Mouse (Mus musculus): ENCODE results near the gene Atg4b.

Gene Atg4b

DNA sequence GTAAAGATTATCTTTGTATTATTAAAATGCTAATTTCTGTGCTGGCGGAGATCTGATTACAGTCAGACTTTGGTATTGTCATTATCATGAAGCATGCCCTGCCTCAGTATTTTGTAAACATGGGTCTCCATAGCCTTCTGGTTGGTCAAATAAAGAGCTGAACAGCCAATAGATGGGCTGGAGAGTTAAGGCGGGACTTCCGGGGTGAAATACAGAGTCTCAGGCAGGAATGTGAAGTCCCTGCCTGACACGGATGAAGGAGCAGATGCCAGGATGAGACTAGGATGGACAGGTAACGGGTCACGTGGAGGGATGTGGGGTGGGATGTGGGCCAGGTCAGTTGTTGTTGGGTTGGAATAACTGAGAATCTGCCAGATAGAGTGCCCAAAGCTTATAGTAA is at the start of gene Atg4b:
Gene Atg4b, plus strand, starts transcription at position 211 of the 400 bp plus-strand sequence.
- DNase-seq (ENCODE audit: low read depth, low spot score): peak; percentile 86

DNA sequence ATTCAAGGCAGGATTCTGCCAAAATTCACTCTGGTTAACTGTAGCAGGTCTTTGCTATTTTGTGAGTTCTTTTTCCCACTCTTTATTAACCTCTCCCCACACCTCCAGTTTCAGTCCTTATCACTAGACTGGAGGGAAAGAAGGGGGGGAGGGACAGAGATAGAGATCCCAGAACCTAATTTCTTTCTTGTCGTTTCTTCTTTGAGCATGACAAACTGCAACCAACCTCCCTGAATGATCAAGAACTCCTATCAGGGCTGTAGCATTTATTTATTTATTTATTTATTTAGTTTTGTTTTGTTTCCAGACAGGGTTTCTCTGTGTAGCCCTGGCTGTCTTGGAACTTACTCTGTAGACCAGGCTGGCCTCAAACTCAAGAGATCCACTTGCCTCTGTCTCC is 49.2 kb upstream of the Atg4b start:
- no peak for DNase-seq (ENCODE audit: low read depth, low spot score)

DNA sequence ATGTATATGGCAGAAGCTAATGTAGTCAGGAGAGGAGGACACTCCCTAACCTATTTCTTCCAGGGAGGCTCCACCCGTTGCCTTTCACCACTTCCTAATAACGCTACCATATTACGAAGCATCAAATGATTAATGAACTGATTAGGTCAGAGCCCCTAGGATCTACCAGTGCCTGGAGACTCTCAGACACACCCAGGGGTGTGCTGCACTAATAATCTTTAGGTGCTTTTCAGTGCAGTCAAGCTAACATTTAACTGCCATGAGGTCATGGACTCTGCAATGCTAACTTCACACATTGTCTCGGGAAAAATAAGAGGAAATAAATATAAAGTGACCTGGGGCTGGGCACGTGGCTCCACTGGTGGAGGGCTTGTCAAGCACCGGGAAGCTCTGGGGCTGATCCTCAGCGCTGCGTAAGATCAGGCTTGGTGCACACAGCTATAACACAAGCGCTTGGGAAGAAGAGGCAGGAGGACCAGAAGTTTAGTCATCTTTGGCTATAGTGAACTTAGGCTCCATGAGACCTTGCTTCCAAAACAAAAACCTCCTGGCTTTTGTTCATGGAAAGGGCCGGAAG is 47.7 kb upstream of the Atg4b start:
- DNase-seq (ENCODE audit: low read depth, low spot score): no peak

DNA sequence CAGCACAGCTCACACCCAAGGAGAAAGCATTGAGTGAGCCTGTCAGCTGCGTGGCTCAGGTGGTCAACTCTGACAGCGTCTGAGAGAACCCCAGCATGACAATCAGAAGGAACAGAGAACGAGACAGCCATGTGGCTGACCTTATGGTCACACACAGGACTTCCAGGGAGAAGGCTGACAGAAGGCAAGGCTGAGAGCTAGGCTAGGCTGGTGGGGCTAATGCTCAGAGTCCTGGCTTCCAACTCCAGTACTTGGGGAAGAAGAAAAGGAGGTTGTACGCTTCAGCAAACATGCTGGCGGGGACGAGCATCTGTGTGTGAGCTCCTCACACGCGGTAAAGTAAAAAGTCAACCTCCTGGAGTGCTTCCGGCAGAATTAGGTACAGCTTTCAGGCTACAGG is 47.0 kb upstream of the Atg4b start:
- no peak for DNase-seq (ENCODE audit: low read depth, low spot score)

DNA sequence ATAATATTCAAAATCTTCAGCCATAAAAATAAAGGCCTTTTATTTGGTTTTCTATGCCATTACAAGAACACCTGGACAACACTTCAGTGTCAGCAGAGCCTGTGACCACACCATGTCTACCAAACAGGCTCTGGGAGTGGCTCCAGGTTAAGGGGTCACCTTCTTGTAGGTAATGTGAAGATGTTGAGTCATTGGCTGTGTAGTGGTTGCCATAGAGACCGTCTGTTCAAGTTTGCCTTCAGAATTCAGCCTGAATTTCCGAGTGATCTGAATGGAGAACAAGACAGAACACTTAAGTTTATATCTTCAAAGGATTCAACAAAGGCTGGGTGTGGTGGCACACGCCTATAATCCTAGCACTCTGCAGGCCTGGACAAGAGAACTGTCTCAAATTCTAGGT is 45.9 kb upstream of the Atg4b start:
- peak; percentile 72 for DNase-seq (ENCODE audit: low read depth, low spot score)

DNA sequence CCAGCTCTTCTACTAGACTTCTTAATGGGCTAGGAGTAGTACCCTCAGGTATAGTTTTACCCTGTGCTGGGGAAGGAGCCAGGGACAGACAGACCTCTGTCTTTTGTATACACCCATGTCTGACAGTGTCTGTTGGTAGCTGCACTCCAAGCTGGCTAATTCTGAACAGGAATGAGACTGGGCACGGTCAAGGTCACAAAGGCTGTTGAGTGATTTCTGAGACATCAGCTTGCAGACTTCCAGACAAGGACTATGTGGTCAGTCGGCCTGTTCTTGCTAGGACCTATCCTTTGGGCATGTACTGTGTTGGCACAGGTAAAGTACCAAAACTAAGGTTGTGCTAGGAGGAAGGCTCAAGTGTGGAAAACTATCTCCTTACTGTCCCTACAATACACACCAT is 35.1 kb upstream of the Atg4b start:
- DNase-seq (ENCODE audit: low read depth, low spot score): no peak

DNA sequence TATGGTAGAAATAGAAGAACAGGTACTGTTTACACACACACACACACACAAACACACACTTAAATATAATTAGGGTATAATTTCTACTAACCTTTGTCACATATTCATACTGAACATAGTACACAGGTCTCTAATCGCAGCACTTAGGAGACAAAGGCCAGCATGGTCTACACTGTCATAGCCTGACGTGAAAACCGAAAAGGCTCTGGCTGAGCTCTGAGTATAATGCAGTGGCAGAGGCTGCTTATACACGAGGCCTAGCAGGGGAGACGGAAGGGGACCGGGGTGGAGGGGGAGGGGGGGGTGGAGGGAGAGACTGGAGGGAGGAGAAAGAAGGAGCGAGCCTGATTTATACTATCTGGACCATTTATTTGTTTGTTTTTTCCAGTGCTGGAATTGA is 29.7 kb upstream of the Atg4b start:
- no peak for DNase-seq (ENCODE audit: low read depth, low spot score)

DNA sequence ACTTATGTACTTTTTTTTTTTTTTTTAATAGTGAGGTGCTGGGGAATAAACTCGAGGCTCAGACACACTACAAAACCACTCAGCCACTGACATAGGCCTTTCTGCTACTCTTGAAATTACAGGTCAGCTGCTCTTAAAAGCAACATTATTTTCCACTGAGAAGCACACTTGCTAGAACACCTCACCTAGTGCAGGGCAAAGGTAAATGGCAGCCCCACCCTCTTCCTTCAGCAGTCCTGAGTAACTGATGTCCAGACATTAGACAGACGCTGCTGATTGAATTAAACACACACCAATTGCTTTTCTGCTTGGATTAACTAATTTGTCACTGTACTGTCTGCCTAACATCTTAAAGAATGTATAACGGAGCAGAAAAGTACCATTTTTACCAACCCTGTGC is 26.7 kb upstream of the Atg4b start:
- no peak for DNase-seq (ENCODE audit: low read depth, low spot score)

DNA sequence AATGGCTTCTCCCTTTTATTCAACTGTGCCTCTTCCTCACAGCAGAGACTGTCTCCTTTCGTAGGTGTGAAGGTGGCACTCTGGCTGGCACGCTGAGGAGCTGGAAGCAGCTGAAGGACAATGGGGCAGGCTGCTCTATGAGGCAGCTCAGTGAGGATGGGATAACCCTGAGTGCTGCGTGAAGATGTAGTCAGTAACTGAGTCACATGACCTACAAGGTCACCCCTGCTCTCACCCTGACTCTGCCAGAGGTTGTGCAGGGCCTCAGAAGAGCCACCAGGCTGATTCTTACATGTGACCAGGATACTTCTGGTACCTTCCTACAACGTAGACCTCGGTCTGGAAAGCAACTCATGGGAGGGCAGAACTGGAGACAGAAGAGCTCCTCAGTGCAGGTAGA is 25.6 kb upstream of the Atg4b start:
- DNase-seq (ENCODE audit: low read depth, low spot score): no peak

DNA sequence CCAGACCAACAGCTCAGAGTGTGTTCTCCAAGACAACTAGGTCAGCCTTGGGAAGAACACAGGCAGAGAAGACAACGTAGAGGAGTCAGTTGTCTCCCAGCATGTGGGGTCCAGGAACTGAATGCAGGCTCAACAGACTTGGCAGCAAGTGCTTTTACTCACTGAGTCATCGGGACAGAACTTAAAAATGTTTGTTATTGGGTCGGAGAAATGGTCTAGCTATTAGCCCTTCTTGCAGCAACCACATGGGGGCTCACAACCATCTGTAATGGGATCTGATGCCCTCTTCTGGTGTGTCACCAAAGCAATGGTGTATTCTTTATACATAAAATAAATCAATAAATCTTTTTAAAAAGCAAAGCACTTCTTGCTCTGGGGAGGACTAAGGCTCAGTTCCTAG is 25.2 kb upstream of the Atg4b start:
- no peak for DNase-seq (ENCODE audit: low read depth, low spot score)

DNA sequence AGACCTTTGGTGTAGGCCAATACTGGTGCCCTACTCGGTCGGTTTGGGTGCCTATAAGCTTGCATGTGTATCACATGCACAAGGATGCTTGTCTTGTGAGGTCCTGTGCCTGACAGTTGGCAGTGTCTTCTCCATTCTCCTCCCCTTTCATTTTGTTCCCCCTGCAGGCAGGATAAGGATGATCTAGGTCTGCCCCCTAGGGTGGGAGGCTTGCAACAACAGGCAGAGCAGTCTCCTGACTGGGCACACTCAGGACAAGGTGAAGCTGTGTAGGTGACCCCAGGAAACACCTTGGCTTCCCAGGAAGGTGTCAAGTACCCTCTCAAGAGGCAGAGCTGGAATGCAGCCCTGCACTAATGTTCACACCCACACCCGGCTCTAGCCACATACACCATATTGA is 24.3 kb upstream of the Atg4b start:
- peak; percentile 72 for DNase-seq (ENCODE audit: low read depth, low spot score)

DNA sequence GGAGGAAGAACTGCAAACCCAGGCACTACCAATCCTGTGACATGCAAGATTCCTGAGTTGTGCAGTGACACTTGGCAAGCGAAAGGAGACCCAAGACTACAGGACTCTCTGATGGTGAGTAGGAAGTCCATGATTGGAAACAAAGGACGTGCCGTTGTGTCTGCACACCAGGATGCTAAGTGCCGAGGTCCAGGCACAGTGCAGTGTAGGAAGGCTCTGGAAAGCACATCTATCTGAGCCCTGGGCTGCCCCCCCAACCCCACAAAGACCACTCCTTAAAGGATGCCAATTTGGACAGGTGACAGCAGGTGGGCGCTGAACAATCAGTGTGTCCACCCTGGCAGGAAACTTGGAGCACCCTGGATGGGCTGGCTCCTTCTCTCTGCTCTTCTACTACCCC is 20.2 kb upstream of the Atg4b start:
- DNase-seq (ENCODE audit: low read depth, low spot score): no peak

DNA sequence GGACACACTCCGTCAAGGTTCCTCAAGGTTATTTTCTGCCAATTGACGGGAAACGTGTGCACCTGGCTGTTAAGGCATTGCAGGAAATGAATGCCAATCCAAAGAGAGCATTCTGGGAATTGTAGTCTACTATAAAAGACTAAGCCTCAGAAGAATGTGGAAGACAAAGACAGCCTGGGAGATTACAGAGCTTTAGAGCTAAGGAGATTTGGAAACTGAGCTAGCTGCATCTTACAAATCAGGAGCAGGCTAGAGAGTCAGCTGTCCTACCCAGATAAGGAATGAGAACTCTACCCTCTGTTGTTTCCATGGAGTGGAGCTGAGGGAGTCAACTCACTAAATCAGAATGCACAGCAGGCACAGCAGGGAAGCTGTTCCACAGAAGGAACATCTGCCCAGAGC is 19.4 kb upstream of the Atg4b start:
- DNase-seq (ENCODE audit: low read depth, low spot score): peak; percentile 72

DNA sequence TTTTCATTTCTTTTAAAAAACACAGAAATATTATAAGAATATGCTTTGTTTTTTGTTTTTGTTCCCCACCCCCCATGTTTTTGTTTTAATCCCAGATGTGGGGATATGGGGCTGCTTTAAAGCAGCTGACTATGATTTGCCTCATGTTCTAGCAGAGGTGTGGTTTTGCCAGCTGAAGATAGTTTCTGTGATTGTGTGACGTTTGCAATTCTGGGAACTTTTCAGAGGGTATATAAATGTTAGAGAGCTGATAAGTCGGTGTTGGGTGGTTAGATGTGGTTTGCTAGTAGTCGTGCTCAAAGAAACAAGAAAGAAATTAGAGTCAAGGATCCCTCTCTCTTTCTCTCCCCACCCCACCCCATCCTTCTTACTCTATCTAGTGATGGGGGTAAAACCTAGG is 15.4 kb upstream of the Atg4b start:
- no peak for DNase-seq (ENCODE audit: low read depth, low spot score)

DNA sequence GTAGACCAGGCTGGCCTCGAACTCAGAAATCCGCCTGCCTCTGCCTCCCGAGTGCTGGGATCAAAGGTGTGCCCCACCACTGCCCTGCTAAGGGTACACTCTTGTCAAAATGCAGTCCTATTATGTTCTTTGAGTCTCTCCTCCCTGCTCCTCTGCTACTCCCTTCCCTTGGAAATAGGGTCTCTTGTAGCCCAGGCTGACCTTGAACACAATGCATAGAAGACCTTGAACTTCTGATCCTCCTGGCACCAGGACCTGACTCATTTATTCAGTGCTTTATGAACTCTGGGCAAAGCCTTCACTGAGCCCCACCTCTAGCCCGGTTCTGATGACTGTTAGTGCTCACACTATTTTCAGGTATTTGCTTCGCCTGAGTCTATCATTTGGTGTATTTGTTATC is 13.6 kb upstream of the Atg4b start:
- DNase-seq (ENCODE audit: low read depth, low spot score): peak; percentile 82

DNA sequence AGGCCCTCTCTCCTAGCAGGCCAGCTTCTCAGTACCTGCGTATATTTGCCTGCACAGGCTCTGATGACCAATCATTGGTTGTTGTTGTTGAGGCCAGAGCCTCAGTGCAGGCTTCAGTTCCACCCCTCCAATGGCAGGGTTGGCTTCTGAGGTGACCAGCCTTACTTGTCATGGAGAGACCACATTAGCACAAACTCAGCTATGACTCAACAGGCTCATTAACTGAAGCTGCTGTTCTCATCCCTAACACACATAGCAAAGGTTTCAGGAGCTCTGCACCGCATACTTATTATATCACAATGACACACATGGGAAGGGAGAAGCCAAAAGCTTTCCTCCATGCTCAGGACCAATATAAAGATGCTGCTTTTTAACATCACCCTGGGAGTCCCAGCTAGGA is 10.6 kb upstream of the Atg4b start:
- no peak for DNase-seq (ENCODE audit: low read depth, low spot score)

DNA sequence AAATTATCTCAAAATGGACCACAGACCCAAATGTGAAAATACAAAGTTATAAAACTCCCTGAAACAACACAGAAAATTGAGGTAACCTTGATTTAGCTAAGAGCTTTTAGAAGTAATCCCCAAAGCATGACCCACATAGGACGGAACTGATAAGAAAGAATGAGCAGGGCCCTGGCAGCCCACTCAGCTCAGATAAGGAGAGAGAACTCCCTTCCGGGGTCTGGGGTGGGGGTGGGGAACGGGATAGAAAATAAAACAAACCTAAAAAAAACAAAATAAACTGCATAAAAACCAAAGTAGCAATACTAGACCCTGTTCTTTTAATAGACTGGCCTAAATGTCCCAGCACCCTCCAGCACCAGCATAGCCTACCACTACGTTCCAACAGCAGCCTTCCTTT is 9.3 kb upstream of the Atg4b start:
- DNase-seq (ENCODE audit: low read depth, low spot score): no peak

DNA sequence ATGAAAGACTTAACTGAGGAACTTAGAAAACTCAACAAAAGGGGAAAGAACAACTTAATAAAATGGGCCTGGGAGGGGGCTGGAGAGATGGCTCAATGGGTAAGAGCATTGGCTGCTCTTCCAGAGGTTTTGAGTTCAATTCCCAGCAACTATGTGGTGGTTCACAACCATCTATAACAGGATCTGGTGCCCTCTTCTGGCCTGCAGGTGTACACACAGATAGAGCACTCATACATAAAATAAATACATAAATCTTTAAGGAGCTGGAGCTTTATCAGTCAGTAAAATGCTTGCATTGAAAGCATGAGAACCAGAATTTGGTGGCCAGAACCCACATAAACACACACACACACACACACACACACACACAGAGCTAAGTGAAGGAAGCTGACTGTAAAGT is 8.4 kb upstream of the Atg4b start:
- DNase-seq (ENCODE audit: low read depth, low spot score): peak; percentile 66

DNA sequence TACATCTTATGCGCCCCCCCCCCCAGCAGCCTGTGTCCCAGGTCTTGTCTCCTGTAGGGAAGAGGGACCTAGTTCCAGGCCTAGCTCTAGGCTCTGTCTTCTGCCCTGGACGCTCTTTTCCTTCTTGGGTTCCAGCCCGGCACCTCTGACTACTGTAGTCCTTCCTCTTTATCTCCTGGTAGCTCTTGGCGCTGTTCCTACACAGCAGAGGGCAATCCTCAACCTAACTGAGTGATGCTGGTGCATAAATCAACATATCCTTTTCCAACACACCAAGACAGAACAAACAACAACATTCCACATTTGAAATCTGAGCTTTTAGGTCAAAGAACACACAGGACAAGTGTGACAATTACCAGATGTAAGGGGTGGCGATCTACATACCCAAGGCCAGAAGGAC is 5.1 kb upstream of the Atg4b start:
- DNase-seq (ENCODE audit: low read depth, low spot score): peak; percentile 41

DNA sequence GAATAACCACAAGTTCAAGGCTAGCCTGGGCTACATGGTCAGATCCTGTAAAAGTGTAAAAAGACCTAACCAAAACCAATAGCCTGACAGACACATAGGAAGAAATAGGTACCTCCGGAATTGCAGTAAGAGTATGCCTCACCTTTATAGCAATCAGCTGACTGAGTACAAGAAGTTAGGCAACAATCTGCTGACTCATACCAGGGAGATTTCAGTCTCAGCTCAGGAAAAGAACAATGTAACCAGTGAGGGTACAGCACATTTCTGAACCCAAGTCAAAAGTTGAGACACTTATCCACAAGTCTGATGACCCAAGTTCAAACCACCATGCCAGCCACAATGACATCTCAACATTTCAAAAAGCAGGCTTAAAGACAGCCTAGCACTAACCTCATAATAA is 2.8 kb upstream of the Atg4b start:
- DNase-seq (ENCODE audit: low read depth, low spot score): no peak

DNA sequence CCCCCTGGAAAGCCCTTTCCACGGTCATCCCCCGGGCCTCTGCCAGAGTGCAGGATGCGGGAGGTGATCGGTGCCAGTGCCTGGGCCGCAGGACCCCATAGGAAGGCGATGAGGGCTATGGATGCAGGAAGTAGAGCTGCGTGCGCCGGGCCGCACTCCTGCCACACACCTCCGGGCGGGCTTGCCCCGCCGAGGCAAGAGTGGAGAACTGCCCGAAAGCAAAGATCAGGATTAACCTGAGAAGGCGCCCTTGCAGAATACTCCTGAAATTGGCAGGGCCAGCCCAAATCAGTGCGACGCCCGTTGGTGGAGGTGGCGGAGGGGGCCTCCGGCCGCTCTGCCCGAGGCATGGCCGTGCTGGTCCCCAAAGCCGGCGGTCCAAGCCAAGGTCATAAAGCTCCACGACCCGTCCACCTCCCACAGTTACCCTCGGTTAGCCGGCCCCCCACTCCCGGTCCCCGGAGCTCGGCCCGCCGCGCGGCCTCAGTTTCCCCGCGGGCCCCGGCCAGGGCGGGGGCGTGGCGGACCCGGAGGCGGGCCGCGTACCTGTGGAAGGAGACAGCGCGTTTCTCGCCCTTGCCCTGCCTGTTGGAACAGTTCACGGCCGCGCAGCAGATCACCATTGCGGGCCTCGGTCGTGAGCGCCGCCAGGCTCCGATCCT is 2.7 kb downstream of the Atg4b start:
- DNase-seq (ENCODE audit: low read depth, low spot score): peak; percentile 72

DNA sequence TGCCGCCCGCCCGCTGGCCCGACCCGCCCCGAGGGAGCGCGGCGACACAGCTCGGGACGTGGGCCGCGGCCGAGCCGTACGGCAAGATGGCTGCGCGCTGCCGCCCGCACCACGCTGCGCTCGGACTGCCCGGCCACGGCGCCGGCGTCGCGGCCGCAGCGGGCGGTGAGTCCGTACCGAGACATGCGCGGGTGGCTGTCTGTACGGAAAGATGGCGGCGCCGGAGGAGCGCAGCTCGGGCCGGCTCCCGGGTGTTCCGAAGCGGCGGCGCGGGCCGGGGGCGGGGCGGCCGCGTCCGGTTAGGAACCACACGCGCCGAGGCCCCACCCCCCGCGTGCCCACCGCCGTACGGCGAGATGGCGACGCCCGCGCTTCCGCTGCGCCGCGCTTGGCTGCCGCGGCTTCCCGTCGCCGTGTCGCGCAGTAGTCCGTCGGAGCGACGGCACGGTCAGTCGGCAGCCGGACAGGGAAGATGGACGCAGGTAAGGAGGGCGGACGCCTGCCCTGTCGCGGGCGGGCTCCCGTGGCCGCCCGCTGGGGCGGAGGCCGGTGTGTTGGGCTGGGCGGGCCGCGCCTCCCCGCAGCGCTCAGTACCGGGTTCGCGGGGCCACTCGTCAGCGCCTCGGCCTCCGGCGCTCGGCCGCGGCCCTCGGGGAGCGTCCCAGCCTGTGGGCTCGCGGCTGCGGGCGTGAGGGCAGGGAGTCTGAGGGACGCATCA is 3.4 kb downstream of the Atg4b start, which contains the start of gene Thap4:
Gene Thap4, minus strand, starts transcription at position 292 of the 718 bp plus-strand sequence.
- DNase-seq (ENCODE audit: low read depth, low spot score): peak; percentile 52

DNA sequence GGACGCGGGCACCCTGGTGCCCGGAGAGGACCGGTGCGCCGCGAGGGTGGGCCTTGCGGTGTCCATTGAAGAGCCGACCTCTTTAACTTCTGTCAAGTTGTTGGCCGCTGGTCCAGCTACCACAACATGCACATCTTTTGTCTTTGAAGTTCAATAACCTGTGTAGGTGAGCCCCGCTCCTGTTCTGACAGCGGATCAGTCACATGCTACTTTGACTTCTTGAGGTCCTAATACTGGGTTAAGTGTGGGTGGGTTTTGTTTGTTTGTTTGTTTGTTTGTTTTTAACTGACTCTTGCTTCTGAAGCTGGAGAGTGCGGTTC is 4.0 kb downstream of the Atg4b start:
- peak; percentile 66 for DNase-seq (ENCODE audit: low read depth, low spot score)

All from R1 (cell line).